Mouse (Mus musculus): Measurements from ENCODE around the gene Slc7a7. TPM values are rescaled to one million over a fixed set of nuclear protein-coding genes. Genes with fewer than 3 reads are reported as not detected.

Gene Slc7a7
- polyA plus RNA-seq (2012; rRNA removed) (7.4 and 11.1 TPM in 2 replicates), polyA plus RNA-seq (2014; fragmentation: Nextera tagmentation; extraction: Ambion mirVana) (4.5 and 5.6 TPM in 2 replicates)

- 7% methylated on average over 19 of the region's 19 CpGs for WGBS
- no peak within 1 kb of the TSS for H3K27ac ChIP-seq (replicated peaks; ENCODE audit: low read depth, low read length)
- no peak for ATAC-seq (ENCODE audit: low FRiP score, low read depth)
These were observed at the start of gene Slc7a7 for GRCm38 (mm10) chr14:54417623-54418081. Gene Slc7a7, minus strand, starts transcription at chr14:54417780.

GRCm38 (mm10) chr14:54464293-54465005 is 46.9 kb upstream of the Slc7a7 start:
- no peaks in the 10 kb centered on the region for H3K27me3 ChIP-seq (ENCODE audit: control insufficient read depth, insufficient read depth, low read length)
- peak overlapping the region; percentile 74 for H3K4me3 ChIP-seq (replicated peaks; ENCODE audit: low read length)
- DNase-seq (ENCODE audit: low spot score) (peak; percentile 65), ATAC-seq (ENCODE audit: low FRiP score, low read depth) (peak; percentile 79)
- H3K36me3 ChIP-seq (ENCODE audit: control insufficient read depth, insufficient read depth, low read length), result peaks cover 31% of the 10 kb centered on the region
- H3K4me2 ChIP-seq (replicated peaks; ENCODE audit: low read depth, low read length, severe bottlenecking), result peak overlapping the region; percentile 69
- H3K4me1 ChIP-seq (ENCODE audit: control insufficient read depth, insufficient read depth, low read length), result peaks cover 3% of the 10 kb centered on the region; the same call in 1 of the 2 replicates
- no peaks in the 10 kb centered on the region for H3K9me3 ChIP-seq (ENCODE audit: control insufficient read depth, low read length)
- peak overlapping the region; percentile 66 for H3K9ac ChIP-seq (ENCODE audit: low read depth, low read length, severe bottlenecking)
- peak overlapping the region; percentile 53 for H3K27ac ChIP-seq (replicated peaks; ENCODE audit: low read depth, low read length)
- no peak for TF ChIP-seq POLR2A (IDR thresholded peaks at IDR 0.05; ENCODE audit: borderline replicate concordance, extremely low read depth, insufficient read depth, insufficient read length)
- under 1% methylated on average over 37 of the region's 57 CpGs for WGBS

More at GRCm38 (mm10) chr14:54417623-54418081, at the start of gene Slc7a7:
- Histone ChIP-seq H3K4me2 (replicated peaks; ENCODE audit: low read depth, low read length, severe bottlenecking) (peak within 1 kb of the TSS; percentile 19), H3K27me3 (ENCODE audit: control insufficient read depth, insufficient read depth, low read length) (no peaks in the 10 kb centered on the region; the same call in 1 of the 2 replicates), H3K9ac (ENCODE audit: low read depth, low read length, severe bottlenecking) (no peak within 1 kb of the TSS), H3K9me3 (ENCODE audit: control insufficient read depth, low read length) (no peaks in the 10 kb centered on the region), H3K4me3 (replicated peaks; ENCODE audit: low read length) (peak within 1 kb of the TSS; percentile 5; the same call in 1 of the 2 replicates), H3K4me1 (ENCODE audit: control insufficient read depth, insufficient read depth, low read length) (peaks cover 24% of the 10 kb centered on the region), H3K36me3 (ENCODE audit: control insufficient read depth, insufficient read depth, low read length) (no peaks in the 10 kb centered on the region)
- DNase-seq (ENCODE audit: low spot score), result no peak
- TF ChIP-seq POLR2A (IDR thresholded peaks at IDR 0.05; ENCODE audit: borderline replicate concordance, extremely low read depth, insufficient read depth, insufficient read length), result no peak

GRCm38 (mm10) chr14:54463959-54464292 is 46.3 kb upstream of the Slc7a7 start, which contains the start of gene Lrp10:
Gene Lrp10, plus strand, starts transcription at chr14:54464137.
- peaks cover 26% of the 10 kb centered on the region for H3K36me3 ChIP-seq (ENCODE audit: control insufficient read depth, insufficient read depth, low read length)
- TF ChIP-seq POLR2A (IDR thresholded peaks at IDR 0.05; ENCODE audit: borderline replicate concordance, extremely low read depth, insufficient read depth, insufficient read length), result 0 out of 2 replicates have a peak, but pooled peaks have one; percentile 43
- peak; percentile 80 for DNase-seq (ENCODE audit: low spot score)
- peak within 1 kb of the TSS; percentile 66 for H3K9ac ChIP-seq (ENCODE audit: low read depth, low read length, severe bottlenecking)
- peak within 1 kb of the TSS; percentile 74 for H3K4me3 ChIP-seq (replicated peaks; ENCODE audit: low read length)
- no peaks in the 10 kb centered on the region for H3K9me3 ChIP-seq (ENCODE audit: control insufficient read depth, low read length)
- H3K4me1 ChIP-seq (ENCODE audit: control insufficient read depth, insufficient read depth, low read length), result peaks cover 3% of the 10 kb centered on the region; the same call in 1 of the 2 replicates
- peak within 1 kb of the TSS; percentile 53 for H3K27ac ChIP-seq (replicated peaks; ENCODE audit: low read depth, low read length)
- H3K27me3 ChIP-seq (ENCODE audit: control insufficient read depth, insufficient read depth, low read length), result no peaks in the 10 kb centered on the region
- under 1% methylated on average over 23 of the region's 35 CpGs for WGBS
- ATAC-seq (ENCODE audit: low FRiP score, low read depth), result peak; percentile 87
- H3K4me2 ChIP-seq (replicated peaks; ENCODE audit: low read depth, low read length, severe bottlenecking), result peak within 1 kb of the TSS; percentile 69

- Histone ChIP-seq H3K9ac (ENCODE audit: low read depth, low read length, severe bottlenecking) (peak overlapping the region; percentile 66; the same call in 1 of the 2 replicates), H3K4me1 (ENCODE audit: control insufficient read depth, insufficient read depth, low read length) (peaks cover 3% of the 10 kb centered on the region; the same call in 1 of the 2 replicates), H3K4me3 (replicated peaks; ENCODE audit: low read length) (peak overlapping the region; percentile 74), H3K4me2 (replicated peaks; ENCODE audit: low read depth, low read length, severe bottlenecking) (peak overlapping the region; percentile 69), H3K27me3 (ENCODE audit: control insufficient read depth, insufficient read depth, low read length) (no peaks in the 10 kb centered on the region), H3K36me3 (ENCODE audit: control insufficient read depth, insufficient read depth, low read length) (peaks cover 20% of the 10 kb centered on the region), H3K27ac (replicated peaks; ENCODE audit: low read depth, low read length) (no peak overlapping the region), H3K9me3 (ENCODE audit: control insufficient read depth, low read length) (no peaks in the 10 kb centered on the region)
- ATAC-seq (ENCODE audit: low FRiP score, low read depth), result no peak
- WGBS, result 15% methylated on average over 12 of the region's 12 CpGs
- no peak for TF ChIP-seq POLR2A (IDR thresholded peaks at IDR 0.05; ENCODE audit: borderline replicate concordance, extremely low read depth, insufficient read depth, insufficient read length)
- no peak for DNase-seq (ENCODE audit: low spot score)
These were observed 45.8 kb upstream of the Slc7a7 start for GRCm38 (mm10) chr14:54463108-54463958.

GRCm38 (mm10) chr14:54462146-54462545 is 44.6 kb upstream of the Slc7a7 start:
- H3K9me3 ChIP-seq (ENCODE audit: control insufficient read depth, low read length), result no peaks in the 10 kb centered on the region
- no peak overlapping the region for H3K9ac ChIP-seq (ENCODE audit: low read depth, low read length, severe bottlenecking)
- 77% methylated on average over 4 of the region's 4 CpGs for WGBS
- H3K4me3 ChIP-seq (replicated peaks; ENCODE audit: low read length), result no peak overlapping the region
- no peak for DNase-seq (ENCODE audit: low spot score)
- H3K27ac ChIP-seq (replicated peaks; ENCODE audit: low read depth, low read length), result no peak overlapping the region
- no peak overlapping the region for H3K4me2 ChIP-seq (replicated peaks; ENCODE audit: low read depth, low read length, severe bottlenecking)
- H3K4me1 ChIP-seq (ENCODE audit: control insufficient read depth, insufficient read depth, low read length), result peaks cover 3% of the 10 kb centered on the region; the same call in 1 of the 2 replicates
- H3K36me3 ChIP-seq (ENCODE audit: control insufficient read depth, insufficient read depth, low read length), result peaks cover 8% of the 10 kb centered on the region
- H3K27me3 ChIP-seq (ENCODE audit: control insufficient read depth, insufficient read depth, low read length), result no peaks in the 10 kb centered on the region
- ATAC-seq (ENCODE audit: low FRiP score, low read depth), result no peak
- no peak for TF ChIP-seq POLR2A (IDR thresholded peaks at IDR 0.05; ENCODE audit: borderline replicate concordance, extremely low read depth, insufficient read depth, insufficient read length)
